Mouse (Mus musculus) lung, postnatal 0 days (tissue): ENCODE data around the gene Gm20388.

ENCODE experiments used
- CTCF ChIP-seq: IDR thresholded peaks from 2 replicates; pipeline ENCODE4 v1.5.1; 2016; ENCODE audit warnings: antibody characterized with exemption, mild to moderate bottlenecking
- EP300 ChIP-seq: IDR thresholded peaks from 2 replicates; pipeline ENCODE4 v1.6.1; 2016; ENCODE audit warnings: antibody characterized with exemption, mild to moderate bottlenecking, control low read depth

- TF ChIP-seq CTCF (no peak), EP300 (no peak)
These were observed 477.6 kb downstream of the Gm20388 start for GRCm38 (mm10) chr8:120388246-120388645.
